In the genomic region with DNA sequence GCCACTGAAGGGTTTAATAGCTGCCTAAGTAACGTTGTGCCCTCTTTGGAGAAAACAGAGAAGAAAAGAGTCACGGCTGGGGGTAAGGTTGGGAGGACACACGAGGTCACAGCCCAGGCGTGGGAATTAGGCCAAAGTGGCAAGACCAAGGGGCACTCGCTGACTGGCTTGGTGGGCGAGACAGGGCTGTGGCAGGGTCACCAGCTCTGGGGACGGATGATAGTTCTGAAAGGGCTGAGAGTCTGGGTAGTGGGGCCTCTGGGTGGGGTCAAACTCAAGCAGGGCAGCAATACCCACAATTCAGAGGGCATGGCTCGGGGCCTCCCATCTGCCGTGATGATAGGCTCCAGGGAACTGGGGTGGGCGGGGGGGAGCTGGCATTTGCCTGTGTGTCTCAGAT, we compare ENCODE assay signal across 17 mouse cellular contexts. TPM values are rescaled to one million over a fixed set of nuclear protein-coding genes. Genes with fewer than 3 reads are reported as not detected.
"Had no signal": no experiment of that assay in that cellular context is flagged by ENCODE, and none has a peak within 500 bp of the region (broad histone marks: within the 10 kb centered on the region; RNA-seq: fewer than 3 reads in every experiment).

No protein-coding gene starts in this region.

- H3K36me3 ChIP-seq: lung, embryonic 15.5 days; midbrain, embryonic 13.5 days; midbrain, embryonic 15.5 days; neural tube, embryonic 12.5 days; stomach, embryonic 15.5 days had no signal

- H3K27ac ChIP-seq: lung, embryonic 15.5 days; macrophage; midbrain, embryonic 13.5 days; midbrain, embryonic 15.5 days; neural tube, embryonic 12.5 days; stomach, embryonic 15.5 days; stomach, postnatal 0 days had no signal

- DNase-seq: liver, postnatal 0 days; lung, adult 2 months; lung, postnatal 14 days; lung, postnatal 36 days; right cerebral cortex, postnatal 14 days; thymus, adult 2 months; thymus, postnatal 36 days had no signal

- H3K9ac ChIP-seq: liver, postnatal 0 days; lung, embryonic 15.5 days; midbrain, embryonic 13.5 days; midbrain, embryonic 15.5 days; neural tube, embryonic 12.5 days; stomach, embryonic 15.5 days had no signal

- H3K27me3 ChIP-seq: lung, embryonic 15.5 days; neural tube, embryonic 12.5 days; stomach, embryonic 15.5 days had no signal

- H3K4me1 ChIP-seq: lung, embryonic 15.5 days; megakaryocyte, embryonic 14.5 days; midbrain, embryonic 15.5 days; neural tube, embryonic 12.5 days had no signal

- ATAC-seq: liver, postnatal 0 days; lung, postnatal 0 days; midbrain, embryonic 13.5 days; midbrain, embryonic 15.5 days had no signal

- H3K4me2 ChIP-seq: lung, embryonic 15.5 days; midbrain, embryonic 11.5 days; midbrain, embryonic 13.5 days; midbrain, embryonic 15.5 days; neural tube, embryonic 12.5 days; stomach, embryonic 15.5 days had no signal

- H3K4me3 ChIP-seq: lung, embryonic 15.5 days; megakaryocyte, embryonic 14.5 days; midbrain, embryonic 13.5 days; midbrain, embryonic 15.5 days; neural tube, embryonic 12.5 days; stomach, embryonic 15.5 days had no signal

- H3K9me3 ChIP-seq: lung, embryonic 15.5 days; megakaryocyte, embryonic 14.5 days; midbrain, embryonic 13.5 days; midbrain, embryonic 15.5 days; neural tube, embryonic 12.5 days; stomach, embryonic 15.5 days had no signal

RNA-seq across cellular contexts. Expression of a gene that starts 23.1 kb away (rescaled TPM):
- polyA plus RNA-seq: macrophage; midbrain, embryonic 11.5 days had no signal
